Mouse (Mus musculus) C2C12 (cell line): Measurements from ENCODE around the gene Vps37c.

ENCODE experiments used
- CTCF ChIP-seq: IDR thresholded peaks from one replicate; pipeline ENCODE4 v1.5.1; 2011; ENCODE audit not compliant: control insufficient read depth, insufficient read depth, insufficient read length
- MYOD1 ChIP-seq: IDR thresholded peaks from one replicate; pipeline ENCODE4 v1.6.1; 2011; ENCODE audit warnings: low read depth; ENCODE audit not compliant: control insufficient read depth, insufficient read length
- USF1 ChIP-seq: IDR thresholded peaks from one replicate; pipeline ENCODE4 v1.6.1; 2011; ENCODE audit warnings: low read depth, mild to moderate bottlenecking, control low read depth, moderate library complexity

DNA sequence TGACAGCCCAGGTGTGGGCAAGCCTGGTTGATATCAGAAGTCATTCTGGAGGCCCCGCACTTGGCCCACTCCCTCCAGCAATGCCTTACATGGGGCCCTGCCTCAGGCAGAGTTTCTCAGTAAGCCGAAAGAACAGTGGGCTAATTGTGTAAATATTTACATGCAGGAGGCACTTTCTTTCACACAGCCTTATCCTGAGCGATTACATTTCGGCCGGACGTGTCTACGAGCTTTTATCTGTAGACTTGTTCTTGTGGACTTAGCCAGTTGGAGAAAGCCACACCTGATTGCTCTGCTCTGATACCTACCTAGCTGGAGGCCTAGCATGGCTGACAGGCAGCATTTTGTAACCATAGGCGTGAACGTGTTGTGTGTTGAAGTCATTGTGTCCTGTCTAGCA, 11.3 kb downstream of the Vps37c start:
- no peak for TF ChIP-seq CTCF
- TF ChIP-seq MYOD1, result no peak
- no peak for TF ChIP-seq USF1
